Mouse (Mus musculus) thymus, postnatal 10 days (tissue): ENCODE results near the gene Pcbd2.
A peak's percentile ranks its signal among the peaks of the same experiment; 100 is the strongest.
"Not testable (repeated sequence)": the region's sequence is repeated elsewhere in the genome, so short reads cannot be mapped to it uniquely, and the experiment has no call there.

ENCODE experiments used
- DNase-seq, 2 experiments: peaks; one replicate each; pipeline ENCODE4 v3.0.0; 2021; ENCODE audit warnings: low spot score in 2 of 2

Gene Pcbd2

DNA sequence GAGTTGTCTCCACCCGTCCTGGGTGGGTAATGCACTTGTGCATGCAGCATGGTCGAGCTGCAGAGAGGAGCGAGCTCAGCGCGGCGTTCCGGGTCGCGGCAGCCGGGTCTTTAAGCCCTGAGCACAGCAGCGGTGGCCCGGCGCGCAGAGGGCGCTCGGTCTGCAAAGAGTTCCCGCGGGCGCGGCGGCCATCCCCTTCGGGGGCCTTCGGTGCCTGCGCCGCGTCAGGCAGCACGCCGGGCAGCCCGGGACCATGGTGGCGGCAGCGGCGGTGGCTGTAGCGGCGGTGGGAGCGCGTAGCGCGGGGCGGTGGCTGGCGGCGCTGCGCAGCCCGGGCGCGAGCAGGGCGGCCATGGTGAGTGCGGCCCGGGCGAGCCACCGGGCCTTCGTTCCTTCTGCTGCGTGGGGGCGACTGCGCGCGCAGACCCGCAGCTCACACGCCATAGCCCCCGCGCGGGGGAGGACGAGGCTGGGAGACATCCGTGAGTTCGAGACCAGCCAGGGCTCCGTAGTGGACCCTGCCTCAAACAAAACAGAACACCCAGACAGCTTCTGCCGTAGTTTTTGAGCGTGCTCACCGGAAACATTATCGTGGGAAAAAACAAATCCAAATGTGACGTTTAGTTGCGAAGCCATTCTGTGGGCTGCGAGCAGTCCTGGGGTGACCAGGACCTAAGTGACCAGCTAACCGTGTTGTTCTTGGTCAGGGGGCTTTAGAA lies at the start of gene Pcbd2:
Gene Pcbd2 (plus strand): TSS at position 249 of the 719 bp plus-strand sequence.
- peak; percentile 79 to 87 for DNase-seq

DNA sequence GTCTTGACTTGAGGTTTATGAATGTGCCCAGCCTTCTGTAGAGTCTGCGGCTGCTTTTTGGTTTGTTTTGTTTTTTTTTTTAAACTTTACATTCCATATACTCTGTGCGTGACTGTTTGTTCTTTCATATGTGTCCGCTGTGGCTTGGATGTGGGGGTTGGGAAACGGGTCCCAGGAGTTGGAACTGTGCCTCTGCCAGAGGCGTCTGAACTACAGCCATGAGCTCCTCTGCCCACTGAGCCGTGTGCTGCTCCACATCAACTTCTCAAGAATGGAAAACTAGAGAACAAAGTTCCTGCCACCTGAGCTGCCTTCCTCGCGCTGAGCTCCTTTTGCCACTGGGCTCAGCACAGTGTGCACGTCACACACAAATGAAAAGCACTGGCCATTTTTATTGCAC lies 45.0 kb upstream of the Pcbd2 start:
- DNase-seq = no peak

- DNase-seq = no peak
Observed at GRCm38 (mm10) chr13:55683581-55683980, 43.6 kb upstream of the Pcbd2 start.

GRCm38 (mm10) chr13:55686107-55686633 lies 41.0 kb upstream of the Pcbd2 start:
- DNase-seq = no peak

GRCm38 (mm10) chr13:55687927-55688602 lies 39.1 kb upstream of the Pcbd2 start:
- no peak for DNase-seq

GRCm38 (mm10) chr13:55692535-55693242 lies 34.5 kb upstream of the Pcbd2 start, which contains the start of gene B230219D22Rik:
Gene B230219D22Rik (plus strand): TSS chr13:55693124.
- peak; percentile 82 to 90 for DNase-seq

DNA sequence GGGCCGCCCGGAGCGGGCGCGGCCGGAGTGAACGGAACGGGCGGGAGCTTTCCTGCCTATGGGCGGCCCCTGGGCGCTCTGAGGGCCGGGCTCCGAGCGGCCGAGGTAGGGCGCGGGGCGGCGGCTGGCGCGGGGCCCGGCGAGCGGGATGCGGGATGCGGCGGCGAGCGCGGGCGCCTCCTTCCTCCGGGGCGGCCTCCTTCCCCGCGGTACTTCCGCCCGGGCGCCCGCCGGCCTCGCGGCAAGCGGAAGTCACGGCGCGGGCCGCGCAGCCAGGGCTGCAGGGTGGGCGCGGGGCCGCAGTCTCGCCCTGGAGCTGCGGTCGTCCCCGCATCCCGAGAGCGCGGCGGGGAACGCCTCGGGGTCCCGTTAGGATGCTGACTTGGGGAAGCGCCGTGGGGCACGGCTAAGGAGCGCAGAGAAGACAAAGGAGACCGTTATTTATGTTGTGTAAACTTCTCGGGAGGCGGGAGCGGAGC lies 33.9 kb upstream of the Pcbd2 start:
- peak; percentile 45 to 59 for DNase-seq

DNA sequence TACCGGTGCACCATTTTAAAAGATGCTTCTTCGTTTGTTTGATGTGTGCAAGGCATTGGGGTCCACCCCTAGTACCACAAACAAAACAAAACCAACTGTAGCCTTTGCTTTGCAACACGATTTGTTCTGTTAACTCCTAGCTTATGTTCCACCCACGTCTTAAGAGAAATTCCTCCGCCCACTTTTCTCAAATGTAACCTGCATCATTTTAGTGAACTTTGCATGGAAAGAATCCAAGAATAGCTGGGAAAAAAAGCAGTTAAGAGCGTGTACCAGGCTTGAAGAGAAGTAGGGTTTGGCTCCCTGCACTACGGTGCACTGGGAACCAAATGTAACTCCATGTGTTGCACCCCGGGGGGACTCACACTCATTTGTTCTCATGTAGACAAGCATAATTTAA lies 33.1 kb upstream of the Pcbd2 start:
- DNase-seq = no peak

DNA sequence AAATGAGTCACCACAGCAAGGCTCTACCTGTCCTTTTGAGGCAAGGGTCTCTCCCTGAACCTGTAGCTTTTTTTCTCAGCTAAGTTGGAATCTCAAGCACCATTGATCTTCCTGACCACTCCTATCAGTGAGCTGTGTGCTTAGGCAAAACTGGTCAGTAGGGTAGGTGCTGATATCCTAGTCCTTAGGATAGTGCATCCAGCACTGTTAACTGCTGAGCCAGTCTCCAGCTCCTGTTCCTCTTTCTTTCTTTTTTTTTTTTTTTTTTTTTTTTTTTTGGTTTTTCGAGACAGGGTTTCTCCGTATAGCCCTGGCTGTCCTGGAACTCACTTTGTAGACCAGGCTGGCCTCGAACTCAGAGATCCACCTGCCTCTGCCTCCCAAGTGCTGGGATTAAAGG lies 31.2 kb upstream of the Pcbd2 start:
- DNase-seq = not testable (repeated sequence)

GRCm38 (mm10) chr13:55704301-55704700 lies 22.9 kb upstream of the Pcbd2 start:
- DNase-seq = no peak

DNA sequence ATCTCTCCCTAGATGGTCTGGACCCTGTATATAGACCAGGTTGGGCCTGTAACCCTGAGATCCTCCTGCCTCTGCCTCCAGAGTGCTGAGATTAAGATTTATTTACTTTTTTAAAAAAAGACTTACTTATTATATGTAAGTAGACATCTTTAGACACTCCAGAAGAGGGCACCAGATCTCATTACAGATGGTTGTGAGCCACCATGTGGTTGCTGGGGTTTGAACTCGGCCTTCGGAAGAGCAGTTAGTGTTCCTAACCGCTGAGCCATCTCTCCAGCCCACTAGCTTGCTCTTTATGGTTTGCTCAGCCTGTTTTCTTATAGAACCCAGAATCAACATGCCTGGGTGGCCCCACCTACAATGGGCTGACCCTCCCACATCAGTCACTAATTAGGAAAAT lies 14.3 kb upstream of the Pcbd2 start:
- no peak for DNase-seq

DNA sequence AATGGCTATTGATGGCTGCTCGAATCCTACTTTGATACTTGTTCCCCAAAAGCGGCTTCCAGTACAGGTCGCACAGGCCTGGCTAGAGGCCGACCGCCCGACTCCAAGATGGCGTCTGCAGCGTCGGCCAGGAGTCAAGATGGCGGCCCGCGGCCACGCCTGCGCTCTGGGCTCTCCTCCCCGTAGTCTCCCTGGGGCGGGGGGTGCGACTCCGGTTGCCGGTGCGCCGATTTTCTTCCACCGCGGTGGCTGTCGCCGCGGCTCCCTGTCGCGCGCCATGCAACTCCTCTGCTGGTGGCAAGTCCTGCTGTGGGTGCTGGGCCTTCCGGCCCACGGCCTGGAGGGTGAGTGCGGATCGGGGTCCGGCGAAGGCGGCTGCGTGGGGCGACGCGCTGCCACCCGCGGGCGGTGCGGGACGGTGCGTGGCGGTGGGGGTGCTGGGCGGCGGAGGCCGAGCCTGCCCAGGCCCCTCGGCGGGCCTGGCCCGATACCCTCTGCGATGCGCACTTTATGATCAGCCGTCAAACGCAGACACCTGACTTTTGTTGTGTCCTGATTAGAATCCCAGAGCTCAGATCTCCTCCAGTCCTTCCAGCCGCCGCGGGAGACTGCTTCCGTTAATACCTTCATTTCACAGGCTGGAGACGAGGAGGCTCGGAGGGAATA lies 12.5 kb upstream of the Pcbd2 start, which contains the start of gene Txndc15:
Gene Txndc15 (plus strand): TSS at position 150 of the 666 bp plus-strand sequence.
- DNase-seq = peak; percentile 75 to 87

- DNase-seq = no peak
Observed at GRCm38 (mm10) chr13:55715167-55715512, 12.0 kb upstream of the Pcbd2 start.

DNA sequence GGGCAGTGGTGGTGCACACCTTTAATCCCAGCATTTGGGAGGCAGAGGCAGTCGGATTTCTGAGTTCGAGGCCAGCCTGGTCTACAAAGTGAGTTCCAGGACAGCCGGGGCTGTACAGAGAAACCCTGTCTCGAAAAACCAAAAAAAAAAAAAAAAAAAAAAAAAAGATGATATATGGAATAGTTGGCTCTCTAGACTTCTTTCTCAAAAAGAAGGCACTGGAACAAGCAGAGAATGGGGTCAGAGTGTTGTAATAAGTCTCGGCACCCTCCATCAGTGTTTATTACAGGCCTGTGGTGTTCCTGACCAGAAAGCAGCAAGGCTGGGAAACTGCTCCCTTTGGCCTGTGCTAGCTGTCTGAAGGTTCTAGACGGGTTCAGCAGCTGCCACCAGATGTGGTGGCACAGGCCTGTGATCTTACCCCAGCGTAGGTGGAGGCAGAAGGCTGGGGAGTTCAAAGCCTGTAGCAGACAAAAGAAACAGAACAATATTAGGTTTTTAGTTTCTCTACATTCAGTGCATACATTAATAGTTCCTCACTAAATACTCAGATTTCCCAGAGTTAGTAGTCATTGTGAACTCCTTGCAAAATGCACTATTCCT lies 11.2 kb upstream of the Pcbd2 start:
- peak in 1 of 2 experiments; percentile 44 for DNase-seq

DNA sequence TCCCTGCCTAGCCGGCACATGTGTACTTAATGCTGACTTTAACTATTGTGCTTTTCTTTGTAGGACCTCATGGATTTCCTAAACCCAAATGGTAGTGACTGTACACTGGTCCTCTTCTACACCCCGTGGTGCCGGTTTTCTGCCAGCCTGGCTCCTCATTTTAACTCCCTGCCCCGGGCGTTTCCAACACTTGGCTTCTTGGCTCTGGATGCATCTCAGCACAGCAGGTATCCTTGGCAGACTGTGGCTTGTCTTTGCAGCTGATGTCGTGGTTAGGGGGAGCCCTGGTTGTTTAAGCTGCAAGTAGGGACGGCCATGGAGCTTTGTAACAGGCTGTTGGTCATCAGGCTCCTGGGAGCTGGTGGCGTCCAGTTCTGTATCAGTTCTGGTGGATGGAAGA lies 5.7 kb upstream of the Pcbd2 start:
- DNase-seq = no peak

DNA sequence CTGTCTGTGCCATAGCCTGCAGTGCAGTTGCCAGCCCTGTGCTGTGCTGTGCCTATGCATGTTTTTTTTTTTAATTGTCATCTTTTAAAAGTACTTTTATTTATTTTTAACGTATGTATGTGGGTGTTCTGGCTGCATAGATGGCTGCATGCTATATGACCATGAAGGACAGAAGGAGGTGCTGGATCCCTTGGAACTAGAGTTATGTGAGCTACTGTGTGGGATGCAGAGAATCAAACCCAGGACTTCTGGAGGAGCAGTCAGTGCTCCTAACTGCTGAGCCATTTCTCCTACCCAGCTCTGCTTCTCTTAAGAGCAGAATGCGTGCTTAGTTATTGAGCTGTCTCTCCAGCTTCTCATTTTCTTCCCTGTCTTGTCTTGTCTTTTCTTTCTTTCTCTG lies 5.2 kb upstream of the Pcbd2 start:
- no peak for DNase-seq

- no peak for DNase-seq
Observed at GRCm38 (mm10) chr13:55726598-55727119, 509 bp upstream of the Pcbd2 start.

DNA sequence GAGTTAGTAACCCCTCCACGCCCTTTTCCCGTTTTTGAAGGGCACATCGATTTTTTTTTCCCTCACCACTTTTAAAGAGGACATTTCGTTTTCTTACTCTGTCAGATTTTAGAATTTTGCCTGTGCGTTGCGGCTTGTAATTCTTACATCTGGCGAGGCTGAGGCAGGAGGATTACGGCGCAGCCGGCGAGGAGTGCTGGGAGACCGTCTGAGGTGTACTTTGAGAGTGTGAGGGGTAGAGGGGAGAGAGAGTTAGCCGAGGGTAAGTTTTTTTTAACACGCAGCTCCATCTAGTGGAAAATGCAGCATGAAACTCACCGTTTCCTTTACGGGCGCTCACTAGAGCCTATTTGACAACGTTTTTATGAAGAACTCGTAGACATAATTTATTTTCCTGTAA lies 671 bp downstream of the Pcbd2 start:
- DNase-seq = peak; percentile 74 to 76

- no peak for DNase-seq
Observed at GRCm38 (mm10) chr13:55730716-55731115, 3.5 kb downstream of the Pcbd2 start.

DNA sequence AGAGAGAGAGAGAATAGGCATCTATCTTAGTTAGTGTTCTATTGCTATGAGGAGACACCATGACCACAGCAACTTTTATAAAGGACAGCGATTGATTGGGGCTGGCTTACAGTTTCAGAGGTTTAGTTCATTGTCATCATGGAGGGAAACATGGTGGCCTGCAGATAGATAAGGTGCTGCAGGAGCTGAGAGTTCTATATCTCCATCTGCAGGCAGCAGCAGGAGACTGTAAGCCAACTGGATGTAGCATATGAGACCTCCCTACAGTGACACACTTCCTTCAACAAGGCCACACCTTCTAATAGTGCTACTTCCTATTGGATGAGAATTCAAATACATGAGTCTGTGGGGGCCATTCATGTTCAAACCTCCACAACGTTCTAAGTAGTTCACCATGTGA lies 5.0 kb downstream of the Pcbd2 start:
- no peak for DNase-seq
